Mouse (Mus musculus): ENCODE results near the gene Uvssa. TPM values are rescaled to one million over a fixed set of nuclear protein-coding genes. Genes with fewer than 3 reads are reported as not detected.
"Not testable (repeated sequence)": the region's sequence is repeated elsewhere in the genome, so short reads cannot be mapped to it uniquely, and the experiment has no call there.

Gene Uvssa
- total and polyA plus RNA-seq, 3 experiments, result 1.9 to 21.5 (median 7.5) TPM

GRCm38 (mm10) chr5:33341165-33341564 is 37.2 kb upstream of the Uvssa start:
- no peak for TF ChIP-seq GATA1 (IDR thresholded peaks at IDR 0.05; ENCODE audit: borderline replicate concordance, low read length)
- TF ChIP-seq TAL1 (conservative IDR thresholded peaks at IDR 0.05; ENCODE audit: low read depth, low read length), result no peak
- TF ChIP-seq GATA2 (IDR thresholded peaks at IDR 0.05; ENCODE audit: borderline replicate concordance, low read depth, low read length), result no peak
- TF ChIP-seq POLR2AphosphoS5 (IDR thresholded peaks at IDR 0.05; ENCODE audit: insufficient replicate concordance, low read depth, low read length), result no peak
- no peak for TF ChIP-seq CTCF (IDR thresholded peaks at IDR 0.05; ENCODE audit: low read depth, low read length)
- peaks cover 85% of the 10 kb centered on the region for H3K36me3 ChIP-seq (replicated peaks)
- H3K4me1 ChIP-seq (ENCODE audit: insufficient read depth, low read depth, low read length), result peaks cover 63% of the 10 kb centered on the region
- H3K4me3 ChIP-seq (ENCODE audit: low read depth, low read length), result no peak overlapping the region
- ATAC-seq (ENCODE audit: extremely low read depth, insufficient number of reproducible peaks, low FRiP score, poor library complexity, severe bottlenecking) (no peak), DNase-seq (ENCODE audit: low spot score) (no peak)
- H3K27me3 ChIP-seq (ENCODE audit: insufficient read depth, low read length), result no peaks in the 10 kb centered on the region
- H3K9me3 ChIP-seq (replicated peaks), result no peaks in the 10 kb centered on the region

- not testable (repeated sequence) for H3K4me3 ChIP-seq (ENCODE audit: low read depth, low read length); H3K27me3 ChIP-seq (ENCODE audit: insufficient read depth, low read length); DNase-seq (ENCODE audit: low spot score); H3K9me3 ChIP-seq (replicated peaks); ATAC-seq (ENCODE audit: extremely low read depth, insufficient number of reproducible peaks, low FRiP score, poor library complexity, severe bottlenecking)
- peaks cover 58% of the 10 kb centered on the region for H3K4me1 ChIP-seq (ENCODE audit: insufficient read depth, low read depth, low read length)
- H3K36me3 ChIP-seq (replicated peaks), result peaks cover 84% of the 10 kb centered on the region
Observed at GRCm38 (mm10) chr5:33342248-33342647, 36.1 kb upstream of the Uvssa start.

DNA sequence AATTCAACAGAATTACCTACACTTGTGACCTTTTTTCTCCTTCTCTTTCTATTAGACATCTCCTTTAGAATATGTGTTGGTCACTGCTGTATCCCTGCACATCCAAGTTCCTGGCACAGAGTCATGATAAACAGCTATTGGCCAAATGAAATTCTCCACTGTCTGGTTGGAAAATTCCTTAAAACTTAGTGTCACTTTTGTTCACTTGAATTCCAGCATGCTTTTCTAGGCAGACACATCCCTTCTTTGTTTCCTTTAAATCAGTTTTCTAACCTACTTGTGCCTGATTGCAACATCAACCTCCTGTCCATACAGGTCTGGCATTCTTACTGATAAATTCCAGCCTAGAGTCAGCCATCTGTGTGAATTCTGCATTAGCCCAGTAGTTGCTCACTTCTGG is 35.5 kb upstream of the Uvssa start:
- TF ChIP-seq POLR2AphosphoS5 (IDR thresholded peaks at IDR 0.05; ENCODE audit: insufficient replicate concordance, low read depth, low read length) (no peak), GATA1 (IDR thresholded peaks at IDR 0.05; ENCODE audit: borderline replicate concordance, low read length) (no peak), TAL1 (conservative IDR thresholded peaks at IDR 0.05; ENCODE audit: low read depth, low read length) (no peak), GATA2 (IDR thresholded peaks at IDR 0.05; ENCODE audit: borderline replicate concordance, low read depth, low read length) (no peak), CTCF (IDR thresholded peaks at IDR 0.05; ENCODE audit: low read depth, low read length) (no peak)
- Histone ChIP-seq H3K4me3 (ENCODE audit: low read depth, low read length) (no peak overlapping the region), H3K4me1 (ENCODE audit: insufficient read depth, low read depth, low read length) (peaks cover 56% of the 10 kb centered on the region), H3K9me3 (replicated peaks) (no peaks in the 10 kb centered on the region), H3K27me3 (ENCODE audit: insufficient read depth, low read length) (no peaks in the 10 kb centered on the region), H3K36me3 (replicated peaks) (peaks cover 82% of the 10 kb centered on the region)
- ATAC-seq (ENCODE audit: extremely low read depth, insufficient number of reproducible peaks, low FRiP score, poor library complexity, severe bottlenecking) (no peak), DNase-seq (ENCODE audit: low spot score) (no peak)

DNA sequence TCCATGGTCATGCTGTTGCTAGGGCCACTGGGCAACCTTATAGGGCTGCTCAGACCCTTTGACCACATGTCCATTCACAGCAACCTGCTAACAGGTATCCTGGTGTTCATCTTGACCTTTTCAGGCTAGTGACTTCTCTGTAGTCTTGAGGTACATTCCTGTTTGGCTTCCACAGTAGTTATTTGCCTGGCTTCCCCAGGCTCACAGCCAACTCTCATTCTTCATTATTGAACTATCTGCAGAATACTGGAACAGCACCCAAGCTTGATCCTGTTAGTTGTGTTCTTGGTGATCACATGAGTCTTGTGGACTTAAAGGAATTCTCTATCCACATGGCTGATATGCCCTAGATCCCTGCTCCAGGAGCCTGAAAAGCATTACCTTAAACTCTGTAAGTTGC is 34.8 kb upstream of the Uvssa start:
- no peak for TF ChIP-seq GATA2 (IDR thresholded peaks at IDR 0.05; ENCODE audit: borderline replicate concordance, low read depth, low read length)
- no peak for TF ChIP-seq CTCF (IDR thresholded peaks at IDR 0.05; ENCODE audit: low read depth, low read length)
- no peak for TF ChIP-seq GATA1 (IDR thresholded peaks at IDR 0.05; ENCODE audit: borderline replicate concordance, low read length)
- no peak for TF ChIP-seq TAL1 (conservative IDR thresholded peaks at IDR 0.05; ENCODE audit: low read depth, low read length)
- TF ChIP-seq POLR2AphosphoS5 (IDR thresholded peaks at IDR 0.05; ENCODE audit: insufficient replicate concordance, low read depth, low read length), result no peak
- Histone ChIP-seq H3K4me1 (ENCODE audit: insufficient read depth, low read depth, low read length) (peaks cover 51% of the 10 kb centered on the region), H3K4me3 (ENCODE audit: low read depth, low read length) (no peak overlapping the region)

GRCm38 (mm10) chr5:33344070-33344469 is 34.3 kb upstream of the Uvssa start:
- no peaks in the 10 kb centered on the region for H3K9me3 ChIP-seq (replicated peaks)
- peaks cover 49% of the 10 kb centered on the region for H3K4me1 ChIP-seq (ENCODE audit: insufficient read depth, low read depth, low read length)
- no peak overlapping the region for H3K4me3 ChIP-seq (ENCODE audit: low read depth, low read length)
- H3K36me3 ChIP-seq (replicated peaks), result peaks cover 71% of the 10 kb centered on the region
- ATAC-seq (ENCODE audit: extremely low read depth, insufficient number of reproducible peaks, low FRiP score, poor library complexity, severe bottlenecking) (no peak), DNase-seq (ENCODE audit: low spot score) (no peak)
- no peak for TF ChIP-seq TAL1 (conservative IDR thresholded peaks at IDR 0.05; ENCODE audit: low read depth, low read length)
- TF ChIP-seq GATA1 (IDR thresholded peaks at IDR 0.05; ENCODE audit: borderline replicate concordance, low read length), result no peak
- TF ChIP-seq POLR2AphosphoS5 (IDR thresholded peaks at IDR 0.05; ENCODE audit: insufficient replicate concordance, low read depth, low read length), result no peak
- no peak for TF ChIP-seq CTCF (IDR thresholded peaks at IDR 0.05; ENCODE audit: low read depth, low read length)
- no peak for TF ChIP-seq GATA2 (IDR thresholded peaks at IDR 0.05; ENCODE audit: borderline replicate concordance, low read depth, low read length)
- no peaks in the 10 kb centered on the region for H3K27me3 ChIP-seq (ENCODE audit: insufficient read depth, low read length)

More for the DNA sequence above, 34.8 kb upstream of the Uvssa start:
- no peaks in the 10 kb centered on the region for H3K27me3 ChIP-seq (ENCODE audit: insufficient read depth, low read length)
- H3K9me3 ChIP-seq (replicated peaks), result no peaks in the 10 kb centered on the region
- no peak for ATAC-seq (ENCODE audit: extremely low read depth, insufficient number of reproducible peaks, low FRiP score, poor library complexity, severe bottlenecking)
- DNase-seq (ENCODE audit: low spot score), result no peak
- peaks cover 76% of the 10 kb centered on the region for H3K36me3 ChIP-seq (replicated peaks)

GRCm38 (mm10) chr5:33347620-33348019 is 30.7 kb upstream of the Uvssa start:
- Histone ChIP-seq H3K27me3 (ENCODE audit: insufficient read depth, low read length) (no peaks in the 10 kb centered on the region), H3K9me3 (replicated peaks) (no peaks in the 10 kb centered on the region), H3K4me1 (ENCODE audit: insufficient read depth, low read depth, low read length) (peaks cover 63% of the 10 kb centered on the region), H3K4me3 (ENCODE audit: low read depth, low read length) (no peak overlapping the region), H3K36me3 (replicated peaks) (peaks cover 53% of the 10 kb centered on the region)
- TF ChIP-seq GATA1 (IDR thresholded peaks at IDR 0.05; ENCODE audit: borderline replicate concordance, low read length), result no peak
- no peak for TF ChIP-seq CTCF (IDR thresholded peaks at IDR 0.05; ENCODE audit: low read depth, low read length)
- no peak for TF ChIP-seq POLR2AphosphoS5 (IDR thresholded peaks at IDR 0.05; ENCODE audit: insufficient replicate concordance, low read depth, low read length)
- no peak for TF ChIP-seq TAL1 (conservative IDR thresholded peaks at IDR 0.05; ENCODE audit: low read depth, low read length)
- no peak for TF ChIP-seq GATA2 (IDR thresholded peaks at IDR 0.05; ENCODE audit: borderline replicate concordance, low read depth, low read length)
- no peak for ATAC-seq (ENCODE audit: extremely low read depth, insufficient number of reproducible peaks, low FRiP score, poor library complexity, severe bottlenecking)
- no peak for DNase-seq (ENCODE audit: low spot score)

- Histone ChIP-seq H3K27me3 (ENCODE audit: insufficient read depth, low read length) (no peaks in the 10 kb centered on the region), H3K36me3 (replicated peaks) (peaks cover 44% of the 10 kb centered on the region), H3K4me1 (ENCODE audit: insufficient read depth, low read depth, low read length) (peaks cover 59% of the 10 kb centered on the region), H3K9me3 (replicated peaks) (no peaks in the 10 kb centered on the region), H3K4me3 (ENCODE audit: low read depth, low read length) (no peak overlapping the region)
- DNase-seq (ENCODE audit: low spot score) (no peak), ATAC-seq (ENCODE audit: extremely low read depth, insufficient number of reproducible peaks, low FRiP score, poor library complexity, severe bottlenecking) (no peak)
- TF ChIP-seq GATA2 (IDR thresholded peaks at IDR 0.05; ENCODE audit: borderline replicate concordance, low read depth, low read length) (no peak), GATA1 (IDR thresholded peaks at IDR 0.05; ENCODE audit: borderline replicate concordance, low read length) (no peak), CTCF (IDR thresholded peaks at IDR 0.05; ENCODE audit: low read depth, low read length) (no peak), TAL1 (conservative IDR thresholded peaks at IDR 0.05; ENCODE audit: low read depth, low read length) (no peak), POLR2AphosphoS5 (IDR thresholded peaks at IDR 0.05; ENCODE audit: insufficient replicate concordance, low read depth, low read length) (no peak)
Observed at GRCm38 (mm10) chr5:33349205-33349604, 29.1 kb upstream of the Uvssa start.
